Mouse (Mus musculus) A20 (cell line): ENCODE results near the gene Dnah1.

Source experiments
- DNase-seq: peaks from one replicate; pipeline ENCODE4 v3.0.0-alpha.2; 2011; ENCODE audit warnings: low read depth, low spot score

Gene Dnah1

DNA sequence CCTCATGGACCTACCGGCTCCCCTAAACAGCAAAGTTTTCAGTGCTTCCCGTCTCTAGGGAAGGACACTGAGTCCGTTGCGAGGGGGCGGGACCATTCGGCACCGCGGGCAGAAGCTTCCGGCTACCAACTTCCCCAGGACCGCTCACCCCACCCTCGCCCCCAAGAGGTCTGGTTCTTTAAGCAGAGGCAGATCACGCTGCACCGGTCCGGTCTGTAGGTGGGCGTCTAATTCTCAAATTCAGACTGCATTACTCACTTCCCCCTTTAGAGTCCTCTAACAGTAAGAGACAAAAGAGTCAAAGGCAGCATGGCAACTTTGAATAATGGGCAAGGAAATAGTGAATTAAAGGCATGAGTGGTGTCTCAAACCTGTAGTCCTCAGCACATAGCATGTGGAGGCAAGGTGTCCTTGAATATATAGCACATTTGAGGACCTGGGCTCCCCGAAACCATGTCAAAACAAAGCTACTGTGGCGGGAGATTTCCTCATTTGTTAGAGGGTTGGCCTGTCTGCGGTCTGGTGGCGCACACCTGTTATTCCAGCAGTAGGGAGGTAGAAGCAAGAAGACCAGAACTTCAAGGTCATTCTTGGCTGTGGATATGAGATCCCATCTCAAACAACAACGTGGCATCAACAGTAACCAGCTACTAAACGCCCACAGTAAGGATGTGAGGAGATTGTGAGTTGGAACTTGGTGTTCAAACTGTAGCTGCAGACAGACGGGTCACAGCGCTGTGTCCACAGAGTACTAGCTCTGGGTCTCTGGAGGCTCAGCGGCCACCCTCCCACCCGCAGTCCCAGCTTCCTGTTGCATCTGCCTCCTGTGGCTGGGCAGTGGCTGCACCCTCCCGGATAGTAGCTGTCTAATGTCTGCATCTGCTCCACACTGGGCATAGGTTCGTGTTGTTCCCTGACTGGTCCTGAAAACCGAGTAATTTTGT, at the start of gene Dnah1:
Gene Dnah1, minus strand, starts transcription at position 48 of the 944 bp plus-strand sequence.
- DNase-seq: peak; percentile 80

DNA sequence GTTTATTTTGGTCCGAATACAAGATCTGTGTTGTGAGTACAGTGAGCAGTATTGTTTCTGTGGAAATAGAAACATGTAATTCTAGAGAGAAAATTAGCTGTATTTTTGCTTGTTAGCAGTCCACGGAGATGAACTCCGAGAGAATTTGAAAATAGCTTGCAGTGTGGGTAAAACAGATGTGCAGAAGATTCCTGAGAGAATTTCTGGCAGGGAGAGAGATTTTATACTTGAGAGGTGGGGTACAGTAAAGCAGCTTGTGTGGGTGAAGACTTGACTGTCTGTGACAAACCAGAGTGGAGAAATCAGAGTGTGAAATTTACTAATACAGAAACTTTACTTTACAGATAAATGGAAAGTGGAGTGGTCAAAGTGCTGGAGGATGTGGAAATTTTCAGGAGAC, 45.7 kb upstream of the Dnah1 start:
- no peak for DNase-seq

DNA sequence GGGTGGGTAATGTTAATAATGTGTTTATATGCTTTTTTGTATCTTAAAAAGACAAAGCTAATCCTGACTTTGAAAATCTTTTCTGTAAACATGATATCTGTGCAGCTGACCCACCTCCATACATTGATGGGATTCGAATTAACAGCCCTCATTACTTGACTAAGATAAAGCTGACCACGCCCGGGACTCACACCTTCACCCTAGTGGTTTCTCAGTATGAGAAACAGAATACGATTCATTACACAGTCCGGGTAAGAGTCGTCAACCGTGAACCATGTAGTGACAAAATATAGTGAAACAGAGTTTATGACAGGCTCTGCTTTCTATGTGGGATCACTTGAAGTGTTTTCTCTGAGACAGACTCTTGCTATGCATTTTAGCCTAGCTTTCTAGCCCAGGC, 44.3 kb upstream of the Dnah1 start:
- no peak for DNase-seq

DNA sequence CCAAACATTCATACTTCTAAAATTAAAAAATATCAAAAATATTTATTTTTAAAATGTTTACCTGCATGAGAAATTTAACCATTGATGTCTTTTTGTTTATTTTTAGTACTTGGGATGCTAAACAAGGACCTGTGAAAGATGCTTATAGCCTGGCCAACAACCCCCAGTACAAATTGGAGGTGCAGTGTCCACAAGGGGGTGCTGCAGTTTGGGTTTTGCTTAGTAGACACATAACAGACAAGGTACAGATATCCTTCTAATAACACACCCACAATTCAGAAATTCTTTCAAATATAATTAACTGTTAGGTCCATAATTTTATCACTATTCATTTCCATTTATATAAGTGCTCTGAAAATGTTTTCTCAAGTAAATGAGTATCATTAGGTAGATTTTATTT, 41.7 kb upstream of the Dnah1 start:
- DNase-seq: peak; percentile 76

DNA sequence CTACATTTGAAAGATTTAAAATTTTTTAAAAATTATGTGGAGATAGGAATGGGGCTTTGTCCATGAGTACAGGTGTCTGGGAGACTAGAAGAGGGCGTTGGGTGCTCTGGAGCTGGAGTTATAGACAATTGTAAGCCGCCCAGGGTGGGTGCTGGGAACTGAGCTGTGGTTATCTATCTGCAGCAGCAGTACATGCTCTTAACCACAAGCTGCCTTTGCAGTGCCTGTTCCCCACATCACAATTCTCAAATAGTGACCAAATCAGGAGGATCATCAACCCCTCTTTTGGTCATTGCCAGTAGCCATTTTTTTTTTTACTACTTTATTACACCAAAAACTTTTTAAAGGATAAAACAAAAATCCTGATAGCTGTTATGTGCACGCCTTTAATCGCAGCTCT, 40.9 kb upstream of the Dnah1 start:
- no peak for DNase-seq

DNA sequence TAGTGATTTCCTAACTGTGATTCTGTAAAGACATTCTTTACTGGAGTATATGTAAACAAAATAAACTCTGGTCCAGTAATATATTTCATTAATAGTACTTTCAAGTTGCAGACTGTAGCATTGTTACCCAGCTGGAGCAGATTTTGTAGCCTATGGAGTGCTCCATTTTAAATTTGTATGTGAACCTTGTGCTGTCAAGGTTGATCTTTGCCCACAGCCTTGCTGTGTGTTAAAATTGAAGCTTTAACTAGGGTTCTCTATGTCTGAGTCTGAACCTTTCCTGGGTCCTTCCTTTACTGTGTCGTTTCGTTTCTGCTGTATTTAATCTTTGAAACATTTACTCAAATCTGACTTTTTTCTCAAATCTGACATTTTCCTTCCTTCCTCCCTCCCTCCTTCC, 38.5 kb upstream of the Dnah1 start:
- DNase-seq: no peak

DNA sequence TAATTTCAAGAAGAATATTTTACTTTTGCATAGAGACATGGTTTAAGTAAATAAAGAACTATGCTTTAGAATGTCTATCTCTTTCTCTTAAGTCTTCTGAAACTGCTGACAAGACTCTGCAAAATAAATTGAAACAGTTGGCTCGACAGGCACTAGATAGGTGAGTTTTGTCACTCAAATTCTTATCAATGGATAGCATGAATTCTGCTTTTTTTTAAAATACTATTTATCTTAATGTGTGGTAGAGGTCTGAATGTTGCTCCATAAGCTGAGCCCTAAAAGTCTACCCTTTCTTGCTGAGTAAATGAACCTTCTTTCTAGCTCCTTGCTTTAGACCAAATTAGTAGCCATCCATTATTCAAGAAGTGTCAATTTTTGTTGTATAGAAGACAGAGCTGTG, 21.7 kb upstream of the Dnah1 start:
- no peak for DNase-seq

DNA sequence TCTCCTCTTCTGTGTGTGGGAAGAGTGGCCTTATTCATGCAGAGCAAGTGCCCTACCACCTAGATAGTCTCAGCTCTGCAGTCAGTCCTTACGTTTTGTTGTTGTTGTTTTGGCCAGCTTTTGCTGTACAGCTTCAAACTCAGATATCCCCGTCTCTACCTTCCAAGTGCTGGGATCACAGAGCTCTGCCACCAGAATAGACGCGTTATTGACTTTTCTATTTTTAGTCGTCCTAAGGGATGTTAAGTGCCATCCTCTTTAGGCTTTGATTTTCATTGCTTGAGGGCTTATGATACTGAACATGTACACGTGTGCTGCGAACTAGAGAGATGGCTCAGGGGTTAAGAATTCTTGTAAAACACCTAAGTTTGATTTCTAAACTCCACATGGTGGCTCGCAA, 19.5 kb upstream of the Dnah1 start:
- no peak for DNase-seq

DNA sequence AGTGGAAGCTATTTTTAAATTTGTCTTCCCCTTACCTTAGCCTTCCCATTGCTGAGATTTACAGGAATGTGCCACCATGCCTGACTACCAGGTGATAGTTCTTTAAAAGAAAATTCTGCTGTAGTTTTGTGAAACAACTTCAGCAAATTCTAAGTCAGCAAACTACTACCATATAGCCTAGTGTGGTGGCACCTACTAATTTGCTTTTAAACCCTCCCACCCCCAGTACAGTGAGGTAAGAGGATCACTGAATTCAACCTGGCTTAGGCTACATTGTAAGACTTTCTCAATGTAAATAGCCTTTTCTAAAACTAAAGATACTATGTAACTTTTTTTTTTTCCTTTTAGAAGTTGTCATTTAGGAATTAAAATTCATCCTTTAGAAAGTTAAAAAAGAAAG, 14.3 kb upstream of the Dnah1 start:
- peak; percentile 58 for DNase-seq

DNA sequence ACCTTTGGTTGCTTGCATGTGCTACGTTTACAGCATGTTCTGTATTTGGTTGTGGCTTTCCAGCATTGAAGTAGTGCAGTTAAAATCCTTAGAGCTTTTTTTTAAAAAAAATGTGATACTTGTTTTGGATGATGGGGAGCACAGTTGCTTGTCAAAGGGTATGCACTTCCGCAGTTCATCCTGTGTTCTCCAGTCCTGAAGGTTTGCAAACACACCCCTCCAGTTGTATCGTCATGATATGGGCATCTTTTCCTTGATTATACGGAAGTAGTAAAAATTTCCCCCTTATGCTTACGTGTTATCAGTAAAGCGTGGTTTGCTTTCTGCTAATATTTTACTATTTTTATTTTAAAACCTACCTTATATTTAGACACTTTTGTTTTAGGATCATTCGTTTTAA, 13.7 kb upstream of the Dnah1 start:
- peak; percentile 66 for DNase-seq

DNA sequence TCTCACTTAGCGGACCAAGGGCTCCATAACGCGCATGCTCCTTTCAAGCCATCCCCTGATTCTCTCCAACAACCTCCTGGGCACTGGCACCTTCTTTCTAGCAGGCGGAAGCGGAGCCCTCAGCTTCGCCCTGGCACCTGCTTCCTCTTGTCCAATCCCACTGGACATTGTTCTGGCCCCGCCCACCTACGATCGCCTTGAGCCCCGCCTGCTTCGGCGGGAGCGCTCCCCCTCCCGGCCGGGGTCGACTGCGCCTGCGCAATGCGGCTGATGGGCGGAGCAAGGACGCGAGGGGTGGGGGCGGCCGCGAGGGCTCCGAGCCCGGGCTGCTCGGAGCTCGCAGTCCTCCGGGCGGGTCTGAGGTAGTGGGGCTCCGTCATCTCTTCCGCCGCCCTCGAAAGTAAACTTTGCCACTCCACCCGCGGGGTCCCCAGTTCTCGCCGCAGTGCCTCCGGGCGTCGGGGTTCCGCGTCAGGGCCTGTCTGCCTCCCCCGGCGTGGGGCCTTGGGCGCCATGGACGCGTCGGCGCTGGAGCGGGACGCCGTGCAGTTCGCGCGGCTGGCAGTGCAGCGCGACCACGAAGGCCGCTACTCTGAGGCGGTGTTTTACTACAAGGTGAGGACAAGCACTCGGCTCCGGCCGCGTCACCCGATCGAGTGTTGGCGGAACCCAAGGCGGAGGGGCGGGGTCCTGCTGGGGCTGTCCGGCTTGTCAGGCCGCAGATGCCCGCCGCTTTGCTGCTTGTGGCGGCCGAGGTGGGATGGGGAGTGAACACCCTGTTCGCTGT, 12.9 kb upstream of the Dnah1 start, which contains the start of gene Capn7:
Gene Capn7, plus strand, starts transcription at position 270 of the 787 bp plus-strand sequence.
- peak; percentile 99 for DNase-seq

DNA sequence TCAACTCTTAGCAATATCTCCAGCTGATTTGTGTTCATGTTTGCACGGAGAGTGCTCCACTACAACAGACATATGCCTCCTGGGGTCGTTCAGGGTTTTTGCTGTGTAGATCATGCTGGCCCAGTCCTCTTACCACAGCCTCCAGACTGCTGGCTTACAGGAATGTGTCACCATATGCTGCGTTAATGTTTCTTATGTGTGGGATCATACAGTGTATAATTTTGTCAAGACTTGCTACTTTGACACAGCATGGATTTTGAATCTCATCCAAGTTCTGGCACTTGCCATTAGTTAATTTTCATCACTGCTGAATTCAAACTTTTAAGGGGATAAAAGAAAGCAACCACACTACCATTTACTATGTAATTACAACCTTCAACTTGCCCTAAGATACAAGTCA, 12.1 kb upstream of the Dnah1 start:
- DNase-seq: no peak

DNA sequence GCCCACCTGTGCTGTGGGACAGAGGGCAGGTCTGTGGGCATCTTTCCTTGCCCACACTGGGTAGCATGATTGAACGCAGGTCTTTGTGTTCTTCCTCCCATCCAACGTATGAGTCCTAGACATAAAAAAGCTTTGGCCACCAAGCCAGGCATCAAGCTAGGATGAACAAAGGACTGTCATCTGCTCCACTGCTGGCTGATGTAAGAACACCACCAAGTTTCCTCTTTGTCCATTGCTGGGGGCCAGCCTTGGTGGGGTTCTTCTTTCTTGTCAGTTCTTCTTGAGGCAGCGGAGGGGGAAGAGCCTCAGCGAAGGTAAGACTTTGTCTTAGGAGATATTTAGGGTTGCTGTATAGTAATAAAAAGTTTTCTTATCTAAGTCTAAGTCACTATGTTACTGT, 7.3 kb upstream of the Dnah1 start:
- no peak for DNase-seq

DNA sequence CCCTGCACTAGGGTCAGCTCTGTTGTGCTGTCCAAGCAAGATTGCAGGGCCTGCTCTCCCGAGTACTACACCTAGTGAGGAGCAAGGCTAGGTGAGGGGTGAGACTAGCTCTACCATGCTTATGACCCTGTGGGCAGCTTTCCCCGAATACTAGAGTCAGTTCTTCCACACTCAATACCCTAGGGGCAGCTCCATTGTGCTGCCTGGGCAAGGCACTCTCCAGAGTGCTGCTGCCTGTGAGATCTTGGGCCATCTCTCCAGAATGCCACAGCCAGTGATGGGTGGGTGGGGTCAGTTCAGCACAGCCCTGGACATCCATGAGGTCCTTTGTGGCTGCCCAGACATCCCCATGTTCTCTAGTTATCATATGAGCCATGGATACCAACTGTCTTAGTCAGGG, 6.0 kb upstream of the Dnah1 start:
- DNase-seq: no peak

DNA sequence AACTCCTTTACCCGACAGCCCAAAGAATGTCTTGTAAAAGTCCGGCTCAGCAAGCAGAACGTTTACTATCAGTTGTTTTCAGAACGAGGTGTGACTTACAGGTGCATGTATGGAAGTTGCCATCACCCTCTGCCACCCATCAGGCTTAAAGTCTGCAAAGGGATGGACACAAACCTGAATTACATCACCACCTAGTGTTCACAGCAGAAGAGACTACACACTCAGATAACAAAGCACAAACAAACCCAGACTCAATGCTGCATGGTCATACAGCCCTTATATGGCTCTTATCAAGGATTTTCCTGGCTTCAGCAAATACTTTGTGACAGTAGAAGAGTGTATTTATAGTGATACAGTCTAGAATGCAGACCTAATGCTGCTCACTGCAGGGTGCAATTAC, 4.0 kb upstream of the Dnah1 start:
- peak; percentile 36 for DNase-seq

DNA sequence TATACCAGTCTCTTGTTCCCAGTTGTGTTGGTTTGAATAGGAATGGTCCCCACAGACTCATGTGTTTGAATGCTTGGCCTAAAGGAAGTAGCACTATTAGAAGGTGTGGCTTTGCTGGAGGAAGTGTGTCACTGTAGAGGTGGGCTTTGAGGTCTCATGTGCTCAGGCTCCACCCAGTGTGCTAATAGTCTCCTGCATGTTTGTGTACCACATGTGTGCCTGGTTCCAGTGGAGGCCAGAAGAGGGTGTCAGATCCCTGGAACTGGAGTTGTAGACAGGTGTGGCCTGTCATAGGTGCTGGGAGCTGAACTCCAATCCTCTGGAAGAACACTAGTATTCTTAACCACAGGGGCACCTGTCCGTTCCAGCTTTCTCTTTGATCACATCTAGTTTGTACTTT, 3.5 kb upstream of the Dnah1 start:
- peak; percentile 31 for DNase-seq

DNA sequence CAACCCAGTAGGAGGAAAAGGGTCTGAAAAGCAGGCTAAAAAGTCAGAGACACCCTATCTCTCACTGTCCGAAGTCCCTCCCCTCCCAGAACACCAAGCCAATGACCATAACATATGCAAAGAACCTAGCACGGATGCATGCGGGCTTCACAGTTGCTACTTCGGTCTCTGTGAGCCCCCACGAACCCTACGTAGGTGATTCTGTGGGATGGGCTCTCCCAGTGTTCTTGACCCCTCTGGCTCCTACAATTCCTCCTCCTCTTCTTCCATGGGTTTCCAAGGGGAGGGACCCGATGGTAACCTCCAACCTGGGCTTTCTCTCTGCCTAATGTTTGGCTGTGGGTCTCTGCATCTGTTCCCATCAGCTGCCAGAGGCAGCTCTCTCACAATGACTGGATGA, 3.1 kb upstream of the Dnah1 start:
- DNase-seq: no peak

DNA sequence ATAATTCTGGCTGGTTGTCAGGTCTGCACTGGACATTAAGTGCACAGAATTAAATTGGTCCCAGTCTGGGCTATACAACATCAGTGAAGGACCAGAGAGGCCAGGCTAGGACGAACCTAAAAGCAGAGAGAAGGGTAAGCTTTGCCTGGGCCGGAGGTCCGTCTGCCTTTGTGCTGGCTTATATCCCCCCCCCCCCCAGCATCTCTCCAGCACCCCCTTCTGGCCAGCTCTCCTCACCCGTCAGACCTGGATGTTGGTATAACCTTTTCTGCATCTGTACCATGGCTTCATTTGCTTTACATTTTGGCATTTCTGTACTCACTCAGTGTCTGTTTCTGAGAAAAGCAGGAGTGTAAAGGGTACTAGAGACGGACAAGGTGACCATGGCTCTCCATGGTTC, 1.9 kb upstream of the Dnah1 start:
- DNase-seq: peak; percentile 47

DNA sequence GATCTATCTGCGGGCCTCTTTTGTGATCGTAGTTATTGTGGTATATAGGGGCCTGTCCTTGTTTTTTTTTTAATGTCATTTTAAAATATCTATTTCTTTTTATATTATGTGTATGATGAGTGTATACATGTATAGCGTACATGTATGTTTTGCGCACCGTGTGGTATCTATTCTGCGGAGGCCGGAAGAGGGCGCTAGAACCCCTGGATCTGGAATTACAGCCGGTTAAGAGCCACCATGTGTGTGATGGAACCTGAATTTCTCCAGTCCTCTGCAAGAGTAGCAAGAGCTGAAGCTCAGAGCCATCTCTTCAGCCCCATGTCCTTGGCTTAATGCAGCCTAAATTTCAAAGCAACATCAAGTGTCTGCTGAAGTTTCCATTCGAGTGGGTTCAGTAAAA, 1.2 kb upstream of the Dnah1 start:
- DNase-seq: peak; percentile 78

DNA sequence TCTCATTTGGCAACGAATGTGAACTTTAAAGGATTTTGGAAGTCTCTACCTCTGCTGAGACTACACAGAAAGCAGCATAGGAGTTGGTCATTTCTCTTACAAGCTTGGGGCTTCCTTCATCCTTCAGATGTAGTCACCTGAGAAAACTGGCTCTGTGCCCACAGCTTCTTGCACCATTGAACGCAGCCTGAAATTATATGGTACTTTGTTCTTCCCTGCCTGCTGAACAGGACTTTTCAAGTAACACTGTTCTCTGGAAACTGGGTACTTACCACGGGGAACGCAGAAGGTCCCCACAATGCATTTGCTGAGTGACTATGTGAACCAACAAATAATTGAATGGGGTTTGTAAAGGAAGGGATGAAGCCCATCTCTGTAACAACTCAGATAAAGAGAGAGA, 507 bp downstream of the Dnah1 start:
- DNase-seq: peak; percentile 27

DNA sequence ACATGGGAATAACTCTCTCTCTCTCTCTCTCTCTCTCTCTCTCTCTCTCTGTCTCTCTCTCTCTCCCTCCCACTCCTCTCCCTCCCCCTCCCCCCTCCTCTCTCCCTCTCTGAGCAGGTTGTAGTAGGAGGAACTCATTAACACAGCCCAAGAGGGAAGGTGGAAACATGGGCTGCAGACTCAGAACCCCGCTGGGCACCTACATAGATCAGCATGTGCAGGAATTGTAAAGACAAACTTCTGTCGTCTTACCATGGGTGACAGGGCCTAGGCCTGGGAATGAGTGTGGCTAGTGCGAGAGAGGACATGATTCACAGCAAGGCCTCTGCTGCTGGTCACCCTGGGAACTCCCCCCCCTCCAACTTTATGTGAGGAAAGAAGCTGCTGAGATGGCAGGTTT, 1.5 kb downstream of the Dnah1 start:
- no peak for DNase-seq

DNA sequence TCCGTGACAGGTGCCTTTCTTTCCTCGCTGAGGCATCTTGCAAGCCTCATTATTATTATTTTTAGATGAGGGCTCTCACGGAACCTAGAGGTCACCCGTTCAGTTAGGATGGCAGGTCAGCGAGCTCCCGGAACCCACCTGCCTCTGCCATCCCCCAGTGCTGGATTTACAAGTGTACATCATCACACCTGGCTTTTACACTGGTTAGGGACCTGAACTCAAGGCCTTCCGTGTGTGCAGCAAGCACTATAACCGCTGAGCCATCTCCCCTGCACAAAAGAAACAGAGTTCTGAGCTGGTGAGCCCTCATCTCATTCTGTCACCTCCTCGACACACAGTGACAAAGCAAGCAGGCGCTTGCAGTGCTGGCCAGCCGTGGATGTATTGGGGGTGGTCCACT, 2.5 kb downstream of the Dnah1 start:
- no peak for DNase-seq

DNA sequence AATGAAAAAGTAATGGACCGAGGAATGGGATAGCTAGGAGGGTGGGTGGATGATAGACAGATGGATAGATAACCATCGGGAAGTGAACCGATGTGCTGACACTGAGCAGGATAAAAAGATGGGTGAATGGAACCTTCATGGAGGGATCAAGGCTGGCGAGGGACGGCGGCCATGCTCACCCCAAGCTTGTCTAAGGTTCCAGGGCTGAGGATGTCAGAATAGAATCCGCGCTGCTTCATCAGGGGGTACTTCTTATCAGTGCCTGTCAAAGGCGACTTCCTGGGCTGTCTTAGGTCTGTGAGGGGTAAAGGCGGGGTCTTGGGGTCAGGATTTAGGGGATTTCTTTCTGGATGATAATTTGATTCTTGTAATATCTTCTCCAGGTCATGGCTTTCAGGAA, 4.2 kb downstream of the Dnah1 start:
- DNase-seq: no peak
